Mouse (Mus musculus): ENCODE data around the gene Irx3.
A peak's percentile ranks its signal among the peaks of the same experiment; 100 is the strongest.

Gene Irx3

DNA sequence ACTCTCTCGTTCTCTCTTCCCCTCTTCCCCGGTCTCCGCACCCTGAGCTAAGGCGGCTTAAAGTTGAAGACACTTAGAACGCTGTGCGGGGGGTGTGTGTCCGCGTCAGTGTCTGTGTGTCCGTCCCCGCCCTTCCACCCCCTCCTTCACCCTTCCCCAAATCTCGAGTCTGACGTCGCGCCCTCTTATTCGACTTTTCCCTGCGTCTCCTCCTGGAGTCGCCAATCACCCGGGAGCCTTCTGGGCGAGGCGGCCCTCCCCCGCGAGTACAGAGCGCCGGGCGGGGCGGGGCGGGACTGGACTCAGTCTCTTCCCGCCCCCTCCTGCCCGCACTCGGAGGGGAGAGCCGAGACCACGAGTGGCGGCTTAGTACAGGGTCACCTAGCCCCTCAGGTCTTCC lies at the start of gene Irx3:
TSS of gene Irx3 (minus strand) at position 229 of the 400 bp plus-strand sequence.
- DNase-seq, result peak; percentile 80

- DNase-seq, result no peak
Observed at GRCm38 (mm10) chr8:91851359-91851758, 49.5 kb upstream of the Irx3 start.

GRCm38 (mm10) chr8:91849984-91850383 lies 48.1 kb upstream of the Irx3 start:
- DNase-seq, result no peak

DNA sequence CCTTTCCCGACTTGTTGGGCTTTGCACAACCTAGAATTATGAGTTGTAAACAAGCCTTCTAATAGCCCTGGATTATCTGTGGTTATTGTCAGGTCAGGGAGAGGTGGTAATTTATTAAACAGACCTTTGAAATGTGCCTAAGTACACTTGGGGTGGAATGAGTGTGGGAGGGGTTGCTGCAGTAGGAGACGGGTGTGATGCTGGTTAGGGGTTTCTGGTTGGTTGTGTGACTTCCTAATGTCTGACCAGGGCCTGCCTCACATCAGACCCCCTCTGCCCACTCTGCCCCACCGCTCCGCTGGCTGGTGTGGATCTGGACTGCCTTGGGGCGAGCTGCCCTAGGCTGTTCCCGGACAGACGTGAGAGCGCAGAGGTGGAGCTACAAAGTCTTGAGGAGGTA lies 47.7 kb upstream of the Irx3 start:
- no peak for DNase-seq

- DNase-seq, result no peak
Observed at GRCm38 (mm10) chr8:91845641-91846040, 43.8 kb upstream of the Irx3 start.

GRCm38 (mm10) chr8:91837131-91837530 lies 35.3 kb upstream of the Irx3 start:
- DNase-seq, result no peak

DNA sequence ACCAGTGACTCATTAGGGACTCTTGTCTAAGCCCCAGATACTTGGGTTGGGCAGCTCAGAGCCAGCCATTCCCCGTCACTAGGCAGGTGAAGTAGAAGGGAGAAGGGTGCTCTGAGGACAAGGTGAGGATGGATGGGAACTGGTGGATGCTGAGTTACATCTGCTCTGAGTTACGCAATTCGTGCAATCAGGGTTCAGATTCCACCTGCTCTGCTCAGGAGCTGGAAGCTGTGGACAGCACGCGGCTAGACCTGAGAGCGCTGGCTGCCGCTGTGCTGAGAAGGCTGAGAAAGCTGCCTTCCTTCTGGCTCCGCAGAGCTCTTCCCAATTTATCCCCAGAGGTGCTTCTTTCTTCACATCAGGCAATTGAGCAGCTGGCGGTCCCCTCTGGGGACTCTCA lies 34.8 kb upstream of the Irx3 start:
- no peak for DNase-seq

- DNase-seq, result no peak
Observed at GRCm38 (mm10) chr8:91827661-91828060, 25.8 kb upstream of the Irx3 start.

GRCm38 (mm10) chr8:91827192-91827591 lies 25.3 kb upstream of the Irx3 start:
- no peak for DNase-seq

DNA sequence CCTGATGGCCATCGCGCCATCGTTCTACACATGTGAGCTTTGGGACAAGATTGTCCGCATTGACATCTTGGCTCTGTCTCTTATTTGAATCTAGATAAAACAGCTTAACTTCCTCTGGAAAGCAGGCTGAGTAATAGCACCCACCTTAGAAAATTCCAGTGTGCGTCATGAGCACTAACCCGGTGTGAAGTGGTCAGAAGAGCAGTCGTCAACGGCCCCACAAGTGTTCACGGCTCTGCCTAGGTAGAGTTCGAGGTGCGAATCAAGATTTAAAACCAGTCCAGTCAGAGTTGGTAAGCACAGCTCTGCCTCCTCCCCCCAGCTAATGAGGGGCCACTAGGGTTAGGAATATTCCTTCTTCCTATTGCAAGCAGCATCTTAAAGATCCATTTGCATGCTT lies 21.5 kb upstream of the Irx3 start:
- DNase-seq, result no peak

- no peak for DNase-seq
Observed at GRCm38 (mm10) chr8:91822746-91823145, 20.9 kb upstream of the Irx3 start.

GRCm38 (mm10) chr8:91821976-91822375 lies 20.1 kb upstream of the Irx3 start:
- DNase-seq, result no peak

- DNase-seq, result no peak
Observed at GRCm38 (mm10) chr8:91819778-91820177, 17.9 kb upstream of the Irx3 start.

- no peak for DNase-seq
Observed at GRCm38 (mm10) chr8:91818784-91819183, 16.9 kb upstream of the Irx3 start.

DNA sequence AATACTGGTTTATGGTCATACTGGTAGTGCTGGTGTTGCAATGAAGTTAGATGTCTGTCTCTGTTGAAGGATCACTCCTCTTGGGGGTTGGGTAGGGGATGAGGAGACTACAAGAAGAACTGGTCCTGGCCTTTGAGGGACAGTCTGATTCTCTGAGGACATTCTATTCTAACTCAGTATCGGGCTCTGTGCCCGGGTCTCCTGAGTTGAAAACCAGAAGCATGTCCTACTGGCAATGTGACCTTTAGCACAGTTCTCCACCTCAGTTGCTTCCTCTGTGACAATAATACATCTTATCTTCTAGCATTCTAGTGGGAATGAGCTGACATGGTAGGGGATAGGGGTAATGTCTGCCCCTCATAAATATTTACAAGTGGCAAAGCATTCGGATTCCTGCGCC lies 12.2 kb upstream of the Irx3 start:
- DNase-seq, result no peak

DNA sequence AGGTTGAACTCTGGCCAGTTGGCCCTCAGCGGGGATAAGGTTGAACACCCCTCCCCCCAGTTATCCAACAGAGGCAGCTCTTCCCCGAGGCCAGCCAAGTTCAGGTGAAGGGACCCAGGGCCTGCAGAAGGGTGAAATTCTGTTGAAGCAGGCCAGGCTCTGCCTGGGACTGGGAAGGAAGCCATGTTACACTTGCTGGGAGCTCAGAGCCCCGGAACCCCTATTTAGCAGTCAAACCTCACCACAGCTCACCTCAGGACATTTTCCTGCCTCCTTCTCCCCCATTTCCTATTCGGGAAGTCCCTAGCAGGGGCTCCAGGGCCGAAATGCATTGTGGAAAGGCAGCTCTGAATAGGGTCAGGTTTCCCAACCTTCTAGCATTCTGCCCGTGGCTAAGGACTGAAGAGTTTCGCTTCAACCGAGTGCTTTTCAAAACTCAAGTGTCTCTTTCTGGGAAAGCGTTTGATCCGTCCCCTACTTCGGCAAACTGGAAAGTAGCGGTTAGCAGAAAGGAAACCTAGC lies 4.9 kb upstream of the Irx3 start:
- DNase-seq, result no peak

DNA sequence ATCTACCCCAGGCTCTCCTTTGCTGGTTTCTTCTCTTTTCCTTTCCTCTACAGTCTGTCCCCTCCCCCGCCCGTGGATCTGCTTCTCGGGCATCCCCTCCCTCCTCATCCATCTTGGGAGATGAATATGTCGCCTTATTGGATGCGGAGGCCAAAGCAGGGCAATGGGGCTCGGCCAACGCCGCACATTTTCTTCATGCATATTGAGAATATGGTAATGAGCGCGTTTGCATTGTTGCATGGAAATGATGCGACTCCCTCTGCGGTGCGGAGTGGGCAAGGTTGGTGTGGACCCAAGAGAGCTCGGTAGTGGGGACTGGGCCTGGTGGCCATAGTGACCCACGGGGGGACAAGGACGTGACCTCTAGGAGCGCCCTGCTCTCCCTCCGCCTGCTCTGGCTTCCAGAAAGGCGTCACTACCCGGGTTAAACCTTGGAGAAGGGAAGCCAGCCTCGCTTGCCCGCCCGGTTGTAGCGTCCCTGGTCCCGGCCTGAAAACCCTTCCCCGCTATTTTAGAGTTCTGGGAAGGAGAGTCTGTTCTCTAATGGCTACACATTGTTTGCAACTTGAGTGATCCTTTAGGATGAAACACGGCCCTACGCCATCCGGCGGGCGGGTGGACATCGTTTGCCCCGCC lies 4.3 kb upstream of the Irx3 start:
- DNase-seq, result no peak

GRCm38 (mm10) chr8:91805254-91805671 lies 3.4 kb upstream of the Irx3 start:
- no peak for DNase-seq

- DNase-seq, result no peak
Observed at GRCm38 (mm10) chr8:91804403-91805253, 2.8 kb upstream of the Irx3 start.

DNA sequence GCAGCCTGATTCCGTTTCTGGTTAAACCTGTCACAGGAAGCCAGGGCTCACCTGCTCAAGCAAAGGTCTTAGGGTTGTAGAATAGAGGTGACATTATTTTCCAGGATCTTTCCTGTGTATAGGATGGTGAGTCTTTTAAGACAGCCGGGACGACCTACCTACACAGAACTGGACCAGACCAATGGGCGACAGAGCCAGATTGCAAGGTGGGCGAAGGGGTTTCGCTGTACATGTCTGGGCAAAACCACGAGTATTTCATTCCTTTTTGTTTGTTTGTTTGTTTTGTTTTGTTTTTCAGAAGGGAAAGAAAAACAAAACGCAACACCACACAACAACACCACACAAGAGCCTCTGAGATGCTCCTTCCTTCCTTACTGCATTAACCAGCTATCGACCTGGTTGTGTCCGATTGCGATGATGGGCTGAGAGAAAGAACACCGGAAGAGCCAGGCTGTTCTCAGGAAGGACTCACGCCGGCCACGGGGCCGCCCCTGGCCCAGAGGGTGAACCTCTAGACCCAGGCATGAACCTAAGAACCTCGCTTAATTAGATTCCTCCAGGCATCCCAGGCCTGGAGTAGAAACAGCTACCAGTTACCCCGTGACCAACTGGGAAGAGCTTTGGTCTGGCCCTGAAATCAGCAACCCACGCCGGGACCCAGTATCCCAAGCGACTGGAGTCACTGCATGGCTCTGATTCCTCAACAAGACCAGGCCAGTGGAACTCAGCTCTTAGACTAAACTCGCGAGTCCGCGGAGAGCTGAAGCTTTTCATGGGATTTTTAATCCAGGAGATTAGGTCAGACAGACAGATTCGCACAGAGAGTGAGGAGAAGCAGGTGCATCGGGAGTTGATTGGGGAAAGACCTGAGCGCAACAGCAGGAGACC lies 1.9 kb upstream of the Irx3 start:
- DNase-seq, result no peak

GRCm38 (mm10) chr8:91802401-91803322 lies 795 bp upstream of the Irx3 start:
- no peak for DNase-seq

GRCm38 (mm10) chr8:91801241-91801811 lies 541 bp downstream of the Irx3 start:
- DNase-seq, result peak; percentile 75

Data from cerebellum, adult 9-11 months (tissue).